9 mouse cellular contexts compared by ENCODE assay signal in genomic region chr11:70212896-70213295, GRCm38 (mm10). TPM values are rescaled to one million over a fixed set of nuclear protein-coding genes. Genes with fewer than 3 reads are reported as not detected.
DNase-seq lines count a peak whose midpoint lies in the region; ATAC-seq and TF ChIP-seq lines count a peak whose summit lies in the region.
"Had no signal": no experiment of that assay in that cellular context is flagged by ENCODE, and none has a peak within 500 bp of the region (broad histone marks: within the 10 kb centered on the region; RNA-seq: fewer than 3 reads in every experiment).

No protein-coding gene starts in this region.

- peaks cover 4% of the 10 kb centered on the region; the same call in 1 of the 2 replicates for H3K27me3 ChIP-seq in heart, adult 2 months (ENCODE audit: control insufficient read depth, insufficient read depth, low read length)
- H3K27me3 ChIP-seq in heart, embryonic 12.5 days (replicated peaks) = peaks cover 67% of the 10 kb centered on the region

- WGBS in heart, adult 2 months = 8% methylated on average over 9 of the region's 9 CpGs
- WGBS in heart, embryonic 12.5 days = 14% methylated on average over 9 of the region's 9 CpGs

- no peak overlapping the region for H3K4me3 ChIP-seq in heart, adult 2 months
- no peak overlapping the region for H3K4me3 ChIP-seq in heart, embryonic 12.5 days

- no peaks in the 10 kb centered on the region for H3K79me2 ChIP-seq in heart, adult 2 months (replicated peaks; ENCODE audit: control insufficient read depth, insufficient read depth, low read length)

- no peaks in the 10 kb centered on the region for H3K36me3 ChIP-seq in heart, adult 2 months (ENCODE audit: control insufficient read depth, insufficient read depth, low read length)
- H3K36me3 ChIP-seq in heart, embryonic 12.5 days = no peaks in the 10 kb centered on the region
- H3K36me3 ChIP-seq: limb, embryonic 13.5 days had no signal

- H3K27ac ChIP-seq in heart, adult 2 months = no peak overlapping the region
- no peak overlapping the region for H3K27ac ChIP-seq in heart, embryonic 12.5 days (ENCODE audit: poor library complexity, severe bottlenecking)
- H3K27ac ChIP-seq: limb, embryonic 13.5 days had no signal

- peaks cover 3% of the 10 kb centered on the region for H3K4me1 ChIP-seq in heart, adult 2 months (ENCODE audit: control insufficient read depth, insufficient read depth, low read length)
- H3K4me1 ChIP-seq in heart, embryonic 12.5 days (replicated peaks) = peaks cover 21% of the 10 kb centered on the region

- no peaks in the 10 kb centered on the region for H3K9me3 ChIP-seq in heart, embryonic 12.5 days (replicated peaks)
- H3K9me3 ChIP-seq: limb, embryonic 13.5 days had no signal

- intact Hi-C loops in heart, adult 2 months (cut with DNase I) = loop anchor here (1.0 to 5.0 kb wide), 3 partner anchors 41 to 158 kb away; partner anchors contain the start of gene Asgr1

- no peak for ATAC-seq in heart, embryonic 12.5 days (ENCODE audit: insufficient number of reproducible peaks, low FRiP score)
- ATAC-seq in granulocyte monocyte progenitor cell, adult 5-6 weeks (replicated peaks; ENCODE audit: poor library complexity, severe bottlenecking) = peak; percentile 60; the same call in 1 of the 2 replicates

- TF ChIP-seq POLR2A in heart, adult 2 months (IDR thresholded peaks at IDR 0.05; ENCODE audit: insufficient read depth, low read depth, low read length) = no peak

- TF ChIP-seq CTCF in heart, adult 2 months (IDR thresholded peaks at IDR 0.05) = peak; percentile 86

- no peak for TF ChIP-seq EP300 in heart, adult 2 months (IDR thresholded peaks at IDR 0.05; ENCODE audit: insufficient read depth, low read depth, low read length)

- no peak overlapping the region for H3K4me2 ChIP-seq in heart, embryonic 12.5 days

- DNase-seq in heart, adult 2 months = peak; percentile 68
- peak; percentile 60 for DNase-seq in CD4-positive helper T cell, adult 2 months (ENCODE audit: low read depth, low spot score)
- DNase-seq in adrenal gland, postnatal 36 days = peak; percentile 72 to 81
- peak; percentile 86 for DNase-seq in kidney, postnatal 10 days
- DNase-seq in lung, postnatal 14 days = peak; percentile 80
- DNase-seq in thymus, postnatal 14 days = peak; percentile 58

- H3K9ac ChIP-seq in heart, adult 2 months (ENCODE audit: low read depth, low read length) = no peak overlapping the region
- no peak overlapping the region for H3K9ac ChIP-seq in heart, embryonic 12.5 days
- H3K9ac ChIP-seq: limb, embryonic 13.5 days had no signal

RNA-seq across cellular contexts. Expression of gene Slc16a11, which starts 0.3 kb away (rescaled TPM):
- total RNA-seq in heart, adult 2 months (2021) = under 1 TPM; 0.34 to 0.52 TPM
- 1.1 and 9.6 TPM in 2 replicates for polyA plus RNA-seq in heart, adult 2 months (2012; rRNA removed)
- 0.41 and 1.1 TPM in 2 replicates for polyA plus RNA-seq in heart, embryonic 12.5 days (2016; fragmentation: Nextera tagmentation; extraction: Ambion mirVana)
- total RNA-seq in adrenal gland, postnatal 36 days (2021) = under 1 TPM in 1 of 2 experiments, not detected in 1; 0.23 TPM
- not detected in 2 replicates for total RNA-seq in granulocyte monocyte progenitor cell, adult 5-6 weeks (2014; fragmentation: Nextera tagmentation)
- total RNA-seq in granulocyte monocyte progenitor cell, adult 5-6 weeks (2017) = not detected in 2 replicates

RNA-seq across cellular contexts. Expression of gene Slc16a13, which starts 8.0 kb away (rescaled TPM):
- total RNA-seq in heart, adult 2 months (2021) = 1 to 10 TPM; 2.2 to 2.8 TPM
- 4.0 and 7.4 TPM in 2 replicates for polyA plus RNA-seq in heart, adult 2 months (2012; rRNA removed)
- 7.7 and 9.1 TPM in 2 replicates for polyA plus RNA-seq in heart, embryonic 12.5 days (2016; fragmentation: Nextera tagmentation; extraction: Ambion mirVana)
- total RNA-seq in adrenal gland, postnatal 36 days (2021) = 1 to 10 TPM; 2.7 to 3.0 TPM
- 7.1 and 7.9 TPM in 2 replicates for total RNA-seq in granulocyte monocyte progenitor cell, adult 5-6 weeks (2014; fragmentation: Nextera tagmentation)
- 9.8 TPM in 2 replicates for total RNA-seq in granulocyte monocyte progenitor cell, adult 5-6 weeks (2017)

RNA-seq across cellular contexts. Expression of gene Bcl6b, which starts 16.7 kb away (rescaled TPM):
- total RNA-seq in heart, adult 2 months (2021) = 10 to 100 TPM in 1 of 2 experiments, 1 to 10 TPM in 1; 9.1 to 13.7 TPM
- 18.9 and 21.0 TPM in 2 replicates for polyA plus RNA-seq in heart, adult 2 months (2012; rRNA removed)
- 17.6 and 19.6 TPM in 2 replicates for polyA plus RNA-seq in heart, embryonic 12.5 days (2016; fragmentation: Nextera tagmentation; extraction: Ambion mirVana)
- 10 to 100 TPM; 10.7 to 18.9 TPM for total RNA-seq in adrenal gland, postnatal 36 days (2021)
- not detected in 2 replicates for total RNA-seq in granulocyte monocyte progenitor cell, adult 5-6 weeks (2014; fragmentation: Nextera tagmentation)
- 0.13 TPM in 1 of 2 replicates, not detected in the other for total RNA-seq in granulocyte monocyte progenitor cell, adult 5-6 weeks (2017)

RNA-seq across cellular contexts. Expression of gene 0610010K14Rik, which starts 24.8 kb away (rescaled TPM):
- 10 to 100 TPM; 30.7 to 34.5 TPM for total RNA-seq in heart, adult 2 months (2021)
- 38.9 and 48.1 TPM in 2 replicates for polyA plus RNA-seq in heart, adult 2 months (2012; rRNA removed)
- 125 and 126 TPM in 2 replicates for polyA plus RNA-seq in heart, embryonic 12.5 days (2016; fragmentation: Nextera tagmentation; extraction: Ambion mirVana)
- total RNA-seq in adrenal gland, postnatal 36 days (2021) = 10 to 100 TPM; 38.6 to 61.4 TPM
- 78.5 and 112 TPM in 2 replicates for total RNA-seq in granulocyte monocyte progenitor cell, adult 5-6 weeks (2014; fragmentation: Nextera tagmentation)
- total RNA-seq in granulocyte monocyte progenitor cell, adult 5-6 weeks (2017) = 36.9 and 44.2 TPM in 2 replicates

RNA-seq across cellular contexts. Expression of gene Gm21988, which starts 26.7 kb away (rescaled TPM):
- 1 to 10 TPM; 2.0 to 3.4 TPM for total RNA-seq in heart, adult 2 months (2021)
- 5.0 and 5.5 TPM in 2 replicates for polyA plus RNA-seq in heart, adult 2 months (2012; rRNA removed)
- polyA plus RNA-seq in heart, embryonic 12.5 days (2016; fragmentation: Nextera tagmentation; extraction: Ambion mirVana) = 9.0 and 9.5 TPM in 2 replicates
- total RNA-seq in adrenal gland, postnatal 36 days (2021) = 1 to 10 TPM; 4.9 to 7.3 TPM
- 4.7 and 4.8 TPM in 2 replicates for total RNA-seq in granulocyte monocyte progenitor cell, adult 5-6 weeks (2014; fragmentation: Nextera tagmentation)
- 0.57 TPM in 1 of 2 replicates, not detected in the other for total RNA-seq in granulocyte monocyte progenitor cell, adult 5-6 weeks (2017)

Comparison
In these comparisons a context has a peak if more than half of its experiments do, and no peak if none do; other contexts are left out.
1. RNA of gene Bcl6b, which starts 16.7 kb away (total RNA-seq): 10.7 to 18.9 TPM in adrenal gland, postnatal 36 days and 9.1 to 13.7 TPM in heart, adult 2 months; 0.13 TPM in granulocyte monocyte progenitor cell, adult 5-6 weeks; every median in the first group is over 4 times any median in the second.
2. Peak in every context shown above with its lines, with median percentiles within 50 percentile points of each other: DNase-seq.